Mouse (Mus musculus) MEL (cell line): ENCODE measurements around the gene Tbc1d24. TPM values are rescaled to one million over a fixed set of nuclear protein-coding genes. Genes with fewer than 3 reads are reported as not detected.

Experiments used
- DNase-seq: peaks from one replicate; pipeline ENCODE4 v3.0.0; 2011; ENCODE audit warnings: low read depth, low spot score
- H3K27ac ChIP-seq: 2 replicates; pipeline ENCODE4 v1.5.1; 2012; ENCODE audit warnings: low read depth, mild to moderate bottlenecking, control low read depth, low read length, moderate library complexity; ENCODE audit not compliant: control insufficient read depth
- H3K27me3 ChIP-seq, 2 experiments: fragments of 150-350 bp in 1 of 2; sonication (generic) in 1 of 2; 2 replicates each; pipeline ENCODE4 v1.6.1; 2012; ENCODE audit warnings: low read length in 2 of 2, mild to moderate bottlenecking in 2 of 2, improper control_type of control experiment in 1 of 2, moderate library complexity in 1 of 2; ENCODE audit not compliant: insufficient read depth in 2 of 2, control insufficient read depth in 1 of 2
- H3K36me3 ChIP-seq, 2 experiments: 2 replicates each; pipeline ENCODE4 v1.6.1; 2012 to 2014; ENCODE audit warnings: low read length in 2 of 2, improper control_type of control experiment in 1 of 2, inconsistent platforms in 1 of 2, mild to moderate bottlenecking in 1 of 2; ENCODE audit not compliant: insufficient read depth in 2 of 2, control insufficient read depth in 1 of 2
- H3K4me1 ChIP-seq, 2 experiments: fragments of 150-350 bp in 1 of 2; sonication (generic) in 1 of 2; 2 replicates each; pipeline ENCODE4 v1.6.1; 2012; ENCODE audit warnings: low read length in 2 of 2, improper control_type of control experiment in 1 of 2, mild to moderate bottlenecking in 1 of 2; ENCODE audit not compliant: insufficient read depth in 2 of 2, control insufficient read depth in 1 of 2
- H3K4me3 ChIP-seq, 2 experiments: fragments of 150-350 bp in 1 of 2; sonication (generic) in 1 of 2; 2 replicates each; pipeline ENCODE4 v1.5.1; 2012; ENCODE audit warnings: low read depth in 2 of 2, low read length in 2 of 2, mild to moderate bottlenecking in 2 of 2, moderate library complexity in 2 of 2, control low read depth in 1 of 2, improper control_type of control experiment in 1 of 2; ENCODE audit not compliant: control insufficient read depth in 1 of 2, insufficient read depth in 1 of 2
- H3K79me2 ChIP-seq: 2 replicates; pipeline ENCODE4 v1.6.1; 2012; ENCODE audit warnings: mild to moderate bottlenecking, low read length, moderate library complexity; ENCODE audit not compliant: control insufficient read depth, poor library complexity, insufficient read depth
- H3K9ac ChIP-seq: 2 replicates; pipeline ENCODE4 v1.6.1; 2012; ENCODE audit warnings: low read depth, mild to moderate bottlenecking, control low read depth, low read length, moderate library complexity; ENCODE audit not compliant: control insufficient read depth, poor library complexity, severe bottlenecking
- H3K9me3 ChIP-seq: fragments of 150-350 bp; sonication (generic); replicated peaks from 2 replicates; pipeline ENCODE4 v1.6.1; 2012; ENCODE audit warnings: mild to moderate bottlenecking, low read length, improper control_type of control experiment, moderate library complexity; ENCODE audit not compliant: insufficient read depth
- CHD1 ChIP-seq: IDR thresholded peaks from 2 replicates; pipeline ENCODE4 v1.6.1; 2012; ENCODE audit warnings: low read depth, mild to moderate bottlenecking, inconsistent platforms, low read length, improper control_type of control experiment
- CTCF ChIP-seq, 3 experiments: IDR thresholded peaks in 2 of 3; conservative IDR thresholded peaks in 1 of 3; 2 replicates each; pipeline ENCODE4 v1.5.1; 2011 to 2012; ENCODE audit warnings: low read length in 3 of 3, low read depth in 2 of 3, mild to moderate bottlenecking in 2 of 3, improper control_type of control experiment in 1 of 3, inconsistent platforms in 1 of 3, mixed read lengths in 1 of 3, moderate library complexity in 1 of 3; ENCODE audit not compliant: control insufficient read depth in 1 of 3, insufficient read depth in 1 of 3, poor library complexity in 1 of 3, severe bottlenecking in 1 of 3
- E2F4 ChIP-seq: IDR thresholded peaks from 2 replicates; pipeline ENCODE4 v1.6.1; 2011; ENCODE audit warnings: low read depth, low read length, improper control_type of control experiment, borderline replicate concordance
- ELF1 ChIP-seq: IDR thresholded peaks from 2 replicates; pipeline ENCODE4 v1.6.1; 2014; ENCODE audit warnings: low read depth, mild to moderate bottlenecking, inconsistent platforms, low read length, improper control_type of control experiment, moderate library complexity
- EP300 ChIP-seq, 2 experiments: IDR thresholded peaks; 2 replicates each; pipeline ENCODE4 v1.6.1; 2011; ENCODE audit warnings: improper control_type of control experiment in 2 of 2, low read length in 2 of 2, low read depth in 1 of 2, mild to moderate bottlenecking in 1 of 2
- ETS1 ChIP-seq: IDR thresholded peaks from 2 replicates; pipeline ENCODE4 v1.6.1; 2012; ENCODE audit warnings: low read depth, mild to moderate bottlenecking, inconsistent platforms, low read length, improper control_type of control experiment, moderate library complexity
- GABPA ChIP-seq: IDR thresholded peaks from 2 replicates; pipeline ENCODE4 v1.6.1; 2012; ENCODE audit warnings: low read depth, mild to moderate bottlenecking, inconsistent platforms, low read length, improper control_type of control experiment, moderate library complexity
- GATA1 ChIP-seq: IDR thresholded peaks from 2 replicates; pipeline ENCODE4 v1.6.1; 2011; ENCODE audit warnings: low read depth, low read length, improper control_type of control experiment
- HCFC1 ChIP-seq: IDR thresholded peaks from 2 replicates; pipeline ENCODE4 v1.6.1; 2012; ENCODE audit warnings: low read depth, mild to moderate bottlenecking, inconsistent platforms, low read length, improper control_type of control experiment, moderate library complexity
- JUND ChIP-seq: IDR thresholded peaks from 2 replicates; pipeline ENCODE4 v1.6.1; 2011; ENCODE audit warnings: low read depth, mild to moderate bottlenecking, improper control_type of control experiment, low read length
- KAT2A ChIP-seq: conservative IDR thresholded peaks from 2 replicates; pipeline ENCODE4 v1.6.1; 2012; ENCODE audit warnings: low read depth, low read length, improper control_type of control experiment, inconsistent platforms
- MAFK ChIP-seq: IDR thresholded peaks from 2 replicates; pipeline ENCODE4 v1.6.1; 2011; ENCODE audit warnings: low read depth, mild to moderate bottlenecking, low read length, improper control_type of control experiment, borderline replicate concordance
- MAX ChIP-seq: IDR thresholded peaks from 2 replicates; pipeline ENCODE4 v1.6.1; 2011; ENCODE audit warnings: low read length, improper control_type of control experiment
- MAZ ChIP-seq: IDR thresholded peaks from 2 replicates; pipeline ENCODE4 v1.6.1; 2012; ENCODE audit warnings: low read depth, mild to moderate bottlenecking, inconsistent platforms, low read length, improper control_type of control experiment
- MEF2A ChIP-seq: IDR thresholded peaks from 2 replicates; pipeline ENCODE4 v1.6.1; 2014; ENCODE audit warnings: low read depth, mild to moderate bottlenecking, inconsistent platforms, low read length, improper control_type of control experiment; ENCODE audit not compliant: poor library complexity, insufficient replicate concordance, severe bottlenecking; ENCODE audit errors: extremely low read depth
- MXI1 ChIP-seq: IDR thresholded peaks from 2 replicates; pipeline ENCODE4 v1.6.1; 2011; ENCODE audit warnings: mild to moderate bottlenecking, low read depth, low read length, improper control_type of control experiment
- MYB ChIP-seq: IDR thresholded peaks from 2 replicates; pipeline ENCODE4 v1.6.1; 2011; ENCODE audit warnings: mild to moderate bottlenecking, low read depth, low read length, improper control_type of control experiment
- MYC ChIP-seq: IDR thresholded peaks from 2 replicates; pipeline ENCODE4 v1.6.1; 2011; ENCODE audit warnings: low read depth, mild to moderate bottlenecking, low read length, improper control_type of control experiment, moderate library complexity
- NRF1 ChIP-seq: IDR thresholded peaks from 2 replicates; pipeline ENCODE4 v1.6.1; 2014; ENCODE audit warnings: low read depth, mild to moderate bottlenecking, inconsistent platforms, low read length, improper control_type of control experiment, moderate library complexity; ENCODE audit not compliant: poor library complexity, insufficient read depth, severe bottlenecking
- POLR2A ChIP-seq, 2 experiments: IDR thresholded peaks; 2 replicates each; pipeline ENCODE4 v1.6.1; 2011 to 2012; ENCODE audit warnings: low read length in 2 of 2, mild to moderate bottlenecking in 2 of 2, control low read depth in 1 of 2, improper control_type of control experiment in 1 of 2, low read depth in 1 of 2, moderate library complexity in 1 of 2; ENCODE audit not compliant: control insufficient read depth in 1 of 2, insufficient read depth in 1 of 2, poor library complexity in 1 of 2
- POLR2AphosphoS2 ChIP-seq: IDR thresholded peaks from 2 replicates; pipeline ENCODE4 v1.6.1; 2011; ENCODE audit warnings: low read length, improper control_type of control experiment
- POLR2AphosphoS5 ChIP-seq: IDR thresholded peaks from 2 replicates; pipeline ENCODE4 v1.6.1; 2012; ENCODE audit warnings: low read depth, borderline replicate concordance, mild to moderate bottlenecking, inconsistent platforms, low read length, moderate library complexity, mixed read lengths
- RAD21 ChIP-seq: IDR thresholded peaks from 2 replicates; pipeline ENCODE4 v1.6.1; 2011; ENCODE audit warnings: mild to moderate bottlenecking, low read depth, low read length, improper control_type of control experiment
- RCOR1 ChIP-seq: IDR thresholded peaks from 2 replicates; pipeline ENCODE4 v1.6.1; 2012; ENCODE audit warnings: low read depth, mild to moderate bottlenecking, inconsistent platforms, low read length, improper control_type of control experiment
- SIN3A ChIP-seq: IDR thresholded peaks from 2 replicates; pipeline ENCODE4 v1.6.1; 2012; ENCODE audit warnings: low read length, improper control_type of control experiment, inconsistent platforms
- SMC3 ChIP-seq: IDR thresholded peaks from 2 replicates; pipeline ENCODE4 v1.6.1; 2011; ENCODE audit warnings: low read depth, low read length, improper control_type of control experiment
- TAL1 ChIP-seq: IDR thresholded peaks from 2 replicates; pipeline ENCODE4 v1.6.1; 2012; ENCODE audit warnings: mild to moderate bottlenecking, inconsistent platforms, low read length, moderate library complexity, mixed read lengths
- TBP ChIP-seq: IDR thresholded peaks from 2 replicates; pipeline ENCODE4 v1.8.0; 2011; ENCODE audit warnings: low read depth, low read length, improper control_type of control experiment
- TCF12 ChIP-seq: IDR thresholded peaks from 2 replicates; pipeline ENCODE4 v1.6.1; 2014; ENCODE audit warnings: low read depth, mild to moderate bottlenecking, inconsistent platforms, low read length, improper control_type of control experiment, moderate library complexity
- UBTF ChIP-seq: IDR thresholded peaks from 2 replicates; pipeline ENCODE4 v1.6.1; 2012; ENCODE audit warnings: low read depth, mild to moderate bottlenecking, inconsistent platforms, low read length, improper control_type of control experiment, moderate library complexity, borderline replicate concordance; ENCODE audit not compliant: insufficient read depth
- USF1 ChIP-seq: IDR thresholded peaks from 2 replicates; pipeline ENCODE4 v1.6.1; 2014; ENCODE audit warnings: low read depth, mild to moderate bottlenecking, inconsistent platforms, low read length, improper control_type of control experiment, moderate library complexity
- USF2 ChIP-seq, 2 experiments: IDR thresholded peaks; 2 replicates each; pipeline ENCODE4 v1.6.1; 2011 to 2012; ENCODE audit warnings: improper control_type of control experiment in 2 of 2, low read length in 2 of 2, borderline replicate concordance in 1 of 2, inconsistent platforms in 1 of 2, low read depth in 1 of 2, mild to moderate bottlenecking in 1 of 2; ENCODE audit not compliant: insufficient read depth in 1 of 2
- ZC3H11A ChIP-seq: IDR thresholded peaks from 2 replicates; pipeline ENCODE4 v1.6.1; 2012; ENCODE audit warnings: low read depth, mild to moderate bottlenecking, inconsistent platforms, low read length, improper control_type of control experiment
- ZKSCAN1 ChIP-seq: IDR thresholded peaks from 2 replicates; pipeline ENCODE4 v1.6.1; 2012; ENCODE audit warnings: low read depth, mild to moderate bottlenecking, inconsistent platforms, low read length, improper control_type of control experiment, moderate library complexity
- ZMIZ1 ChIP-seq: IDR thresholded peaks from 2 replicates; pipeline ENCODE4 v1.6.1; 2012; ENCODE audit warnings: low read depth, mild to moderate bottlenecking, inconsistent platforms, low read length, improper control_type of control experiment, moderate library complexity
- ZNF384 ChIP-seq: IDR thresholded peaks from 2 replicates; pipeline ENCODE4 v1.6.1; 2012; ENCODE audit warnings: low read depth, mild to moderate bottlenecking, inconsistent platforms, low read length, improper control_type of control experiment
- polyA plus RNA-seq, 2 experiments: library from polyadenylated mRNA; stranded (reverse) in 1 of 2; unstranded in 1 of 2; fragments of >175 nt in 1 of 2; fragments of >200 nt in 1 of 2; gene quantifications; 2 replicates each; pipeline versions ENCODE4 v1.2.1 to v1.2.4; 2012; ENCODE audit warnings: low replicate concordance in 2 of 2, low read depth in 1 of 2; ENCODE audit not compliant: insufficient read length in 2 of 2, insufficient read depth in 1 of 2, missing spikeins in 1 of 2
- total RNA-seq: library from RNA; depleted of rRNA; stranded (reverse); fragments of 300-350 nt; gene quantifications from 2 replicates; pipeline ENCODE4 v1.2.3, GENCODE M21; 2012

Tbc1d24 gene
- total and polyA plus RNA-seq, 3 experiments = 24.3 to 34.2 (median 27.3) TPM

- Histone ChIP-seq H3K27me3 (no peaks in the 10 kb centered on the region), H3K79me2 (peaks cover 21% of the 10 kb centered on the region), H3K9me3 (no peaks in the 10 kb centered on the region), H3K4me1 (peaks cover 0 to 7% of the 10 kb centered on the region in 2 experiments; a peak in 2 of 4 replicates), H3K9ac (peak within 1 kb of the TSS; percentile 91), H3K27ac (peak within 1 kb of the TSS; percentile 80), H3K4me3 (peak within 1 kb of the TSS; percentile 90 to 92), H3K36me3 (peaks cover 8 to 14% of the 10 kb centered on the region in 2 experiments)
- peak; percentile 99 for DNase-seq
- peak; percentile 68 for TF ChIP-seq HCFC1
- TF ChIP-seq RAD21 = no peak
- TF ChIP-seq SMC3 = no peak
- TF ChIP-seq GATA1 = no peak
- peak; percentile 84 for TF ChIP-seq ZMIZ1
- no peak for TF ChIP-seq JUND
- TF ChIP-seq UBTF = no peak
- TF ChIP-seq E2F4 = peak; percentile 85; the same call in 1 of the 2 replicates
- no peak; the same call in 1 of the 2 replicates for TF ChIP-seq KAT2A
- no peak for TF ChIP-seq MAX
- TF ChIP-seq MXI1 = no peak; the same call in 1 of the 2 replicates
- peak; percentile 83 for TF ChIP-seq TBP
- TF ChIP-seq MYB = no peak
- no peak for TF ChIP-seq POLR2AphosphoS5
- peak; percentile 91 for TF ChIP-seq POLR2AphosphoS2
- no peak for TF ChIP-seq ZKSCAN1
- peak; percentile 93 for TF ChIP-seq MAZ
- peak; percentile 70 for TF ChIP-seq SIN3A
- TF ChIP-seq EP300 (IDR thresholded peaks at IDR 0.05; ENCODE audit: low read depth in 1 of 2, low read length in 2 of 2) = no peak
- TF ChIP-seq GABPA = no peak
- TF ChIP-seq ZC3H11A = no peak
- no peak for TF ChIP-seq MAFK
- no peak for TF ChIP-seq ZNF384
- TF ChIP-seq USF1 = no peak
- TF ChIP-seq NRF1 = peak; percentile 92
- no peak for TF ChIP-seq CHD1
- no peak for TF ChIP-seq MEF2A
- no peak for TF ChIP-seq ELF1
- TF ChIP-seq TAL1 = no peak
- no peak for TF ChIP-seq ETS1
- TF ChIP-seq USF2 (IDR thresholded peaks at IDR 0.05; ENCODE audit: borderline replicate concordance in 1 of 2, insufficient read depth in 1 of 2, low read depth in 1 of 2, low read length in 2 of 2) = no peak
- TF ChIP-seq CTCF (IDR thresholded peaks at IDR 0.05 in 2 of 3, conservative IDR thresholded peaks at IDR 0.05 in 1 of 3; ENCODE audit: control insufficient read depth in 1 of 3, insufficient read depth in 1 of 3, low read depth in 2 of 3, low read length in 3 of 3, poor library complexity in 1 of 3, severe bottlenecking in 1 of 3) = no peak
- peak; percentile 66; the same call in 1 of the 2 replicates for TF ChIP-seq TCF12
- peak; percentile 90 to 92 for TF ChIP-seq POLR2A (IDR thresholded peaks at IDR 0.05; ENCODE audit: control insufficient read depth in 1 of 2, insufficient read depth in 1 of 2, low read depth in 1 of 2, low read length in 2 of 2, poor library complexity in 1 of 2)
- TF ChIP-seq RCOR1 = no peak
- 0 out of 2 replicates have a peak, but pooled peaks have one; percentile 34 for TF ChIP-seq MYC
These were observed 46.1 kb upstream of the Tbc1d24 start, which contains the start of gene Ccnf for GRCm38 (mm10) chr17:24251320-24252069. TSS of gene Ccnf (minus strand) at chr17:24251484.
